ENCODE assay signal across 11 mouse cellular contexts in the genomic region with DNA sequence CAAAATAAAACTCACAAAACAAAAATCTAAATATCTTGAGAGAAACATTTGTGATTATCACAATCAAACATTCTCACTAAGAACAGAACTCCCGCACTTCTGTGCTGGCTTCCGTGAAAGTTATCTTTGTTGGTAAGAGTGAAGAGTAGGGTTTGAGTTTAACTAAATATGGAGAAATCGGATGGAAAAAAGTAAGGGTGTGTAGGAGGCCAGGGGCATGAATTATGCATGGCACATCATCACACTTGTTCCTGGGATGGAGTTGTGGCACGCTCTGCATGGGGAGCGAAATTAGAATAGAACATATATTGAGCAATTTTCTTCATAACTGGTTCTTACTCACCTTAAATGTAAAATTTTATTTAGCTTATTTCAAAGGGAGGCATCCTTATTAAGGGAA.
"Had no signal": no experiment of that assay in that cellular context is flagged by ENCODE, and none has a peak within 500 bp of the region (broad histone marks: within the 10 kb centered on the region; RNA-seq: fewer than 3 reads in every experiment).

No protein-coding gene starts in this region.

- DNase-seq: kidney, adult 11 months; kidney, adult 9 months; kidney, postnatal 36 days; layer of hippocampus, adult 9-11 months; layer of hippocampus, postnatal 36 days; lung, embryonic 14.5 days; lung, postnatal 10 days; lung, postnatal 4 days; midbrain, embryonic 14.5 days; thymus, adult 18-20 months; thymus, postnatal 14 days had no signal
